Mouse (Mus musculus) heart, adult 18-20 months (tissue): Measurements from ENCODE around the gene Slc25a21. TPM values are rescaled to one million over a fixed set of nuclear protein-coding genes. Genes with fewer than 3 reads are reported as not detected.

ENCODE experiments used
- DNase-seq, 2 experiments: peaks; one replicate each; pipeline ENCODE4 v3.0.0; 2021 to 2022; ENCODE audit warnings: mixed read lengths in 1 of 2
- total RNA-seq, 2 experiments: library from RNA; stranded (reverse); gene quantifications; 2 replicates each; pipeline ENCODE4 v1.2.3; 2021

The Slc25a21 gene
- total RNA-seq, 2 experiments from 2014 or later, result 0.64 to 0.67 TPM

DNA sequence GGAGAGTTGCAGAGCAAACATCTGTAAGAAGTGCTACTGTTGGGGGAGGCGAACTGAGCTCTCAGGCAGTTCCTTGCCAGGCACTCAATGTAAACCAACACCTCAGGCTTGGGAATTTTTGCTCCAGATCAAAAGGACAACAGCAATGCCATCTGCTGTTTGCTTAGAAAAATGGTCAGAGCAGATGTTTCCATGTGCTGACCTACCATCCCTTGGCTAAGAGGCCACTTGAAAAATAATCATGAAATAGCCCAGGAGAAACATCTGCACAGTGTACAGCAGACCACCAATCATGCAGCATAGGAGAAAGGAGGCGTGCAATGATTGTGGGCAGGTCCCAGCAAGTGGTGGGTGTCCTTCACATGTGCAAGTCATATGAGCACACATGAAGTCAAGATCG lies 180.9 kb downstream of the Slc25a21 start:
- DNase-seq, result no peak

DNA sequence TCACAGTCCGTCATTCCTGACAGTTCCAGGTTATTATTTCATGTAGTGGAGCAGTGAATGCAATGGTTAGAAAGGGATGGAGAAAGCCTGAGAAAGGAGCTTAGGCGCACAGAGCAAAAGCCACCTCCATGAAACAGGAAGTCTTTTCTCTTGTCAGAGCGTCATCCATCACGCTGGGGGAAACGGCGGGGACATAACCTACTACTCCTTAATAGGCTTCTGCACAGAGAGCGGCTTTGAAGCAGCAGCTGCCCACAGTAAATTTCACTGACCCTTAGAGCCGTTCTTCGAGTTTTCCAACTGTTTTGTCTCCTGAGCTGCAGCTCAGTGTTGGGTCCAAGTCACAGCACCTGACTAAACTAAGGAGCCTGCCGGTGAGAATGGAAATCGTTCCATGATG lies 188.3 kb downstream of the Slc25a21 start:
- DNase-seq, result no peak

- peak; percentile 5 to 75 for DNase-seq
Observed at GRCm38 (mm10) chr12:56986049-56986448, 211.2 kb downstream of the Slc25a21 start.

GRCm38 (mm10) chr12:56982066-56982626 lies 215.1 kb downstream of the Slc25a21 start:
- no peak for DNase-seq

- DNase-seq, result no peak
Observed at GRCm38 (mm10) chr12:56975256-56975655, 222.0 kb downstream of the Slc25a21 start.

DNA sequence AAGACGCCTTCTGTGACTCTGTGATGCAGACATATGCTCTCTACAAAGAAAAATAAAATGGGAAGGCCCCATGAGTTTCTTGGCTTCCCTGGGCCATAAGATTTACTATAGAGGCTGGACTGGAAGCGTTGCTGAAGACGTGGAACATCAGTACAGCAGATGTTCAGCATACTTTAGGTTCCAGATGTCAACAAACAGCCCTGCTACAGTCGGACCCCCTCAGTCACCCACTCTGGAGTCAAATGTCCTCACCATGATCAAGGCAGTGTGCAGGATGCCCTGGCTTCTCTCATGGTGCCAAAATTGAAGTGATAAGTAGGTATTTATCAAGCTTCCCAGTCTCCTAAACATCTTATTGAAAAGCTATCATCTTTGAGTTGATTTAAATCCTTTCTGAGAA lies 234.0 kb downstream of the Slc25a21 start:
- DNase-seq, result no peak

DNA sequence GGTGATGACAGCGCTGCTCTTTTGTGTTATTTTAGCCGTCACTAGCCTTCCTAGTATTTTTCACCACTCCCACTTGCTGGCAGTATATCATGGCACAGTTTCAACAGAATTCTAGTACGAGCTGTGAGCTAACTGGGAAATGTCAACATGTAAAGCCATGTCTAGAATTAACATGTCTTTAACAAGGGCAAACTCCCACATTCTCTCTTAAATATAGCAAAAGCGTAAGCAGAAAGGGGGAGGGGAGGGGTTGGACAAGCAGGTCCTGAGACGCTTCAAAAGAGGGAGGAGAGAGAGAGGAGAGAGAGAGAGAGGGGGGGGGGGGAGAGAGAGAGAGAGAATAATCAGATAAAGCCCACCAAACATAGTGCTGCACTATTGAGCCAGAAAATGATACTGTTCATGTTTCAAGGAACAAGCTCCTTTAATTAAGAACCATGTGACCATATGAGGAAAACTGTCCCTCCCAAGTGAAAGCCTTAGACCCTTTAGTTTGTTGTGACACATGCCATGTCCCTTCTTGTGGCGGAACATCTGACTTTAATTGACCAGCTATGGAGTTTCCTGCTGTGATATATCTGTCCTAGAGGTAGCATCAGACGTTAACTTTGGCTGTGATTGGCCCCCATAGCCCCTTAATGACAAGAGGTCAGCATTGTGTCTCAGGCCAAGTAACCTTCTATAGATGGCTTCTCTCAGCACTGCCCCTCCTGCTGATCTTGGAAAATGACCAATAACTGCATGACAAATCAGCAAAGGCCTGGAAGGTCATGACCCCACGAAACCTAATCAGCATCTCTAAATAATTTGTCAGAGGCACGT lies 237.8 kb downstream of the Slc25a21 start:
- DNase-seq, result peak in 1 of 2 experiments; percentile 5

DNA sequence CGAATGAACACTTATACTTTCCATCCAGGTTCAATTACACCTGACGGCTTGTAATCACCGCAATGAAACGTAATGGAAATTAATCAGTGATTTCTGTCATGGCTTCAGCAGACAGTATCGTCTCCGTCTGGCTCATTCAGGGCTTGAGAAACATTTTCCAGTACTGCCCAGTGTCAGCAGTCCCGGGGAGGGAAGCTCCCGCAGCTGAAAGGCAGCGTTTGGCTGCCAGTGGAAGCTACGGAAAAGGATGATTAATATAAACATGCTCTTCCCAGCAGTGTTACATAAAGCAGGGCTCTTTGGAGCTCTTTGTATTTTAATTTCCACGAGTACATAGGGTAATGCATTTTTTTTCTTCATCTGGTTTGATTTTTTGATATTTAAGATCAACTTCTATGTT lies 239.0 kb downstream of the Slc25a21 start:
- no peak for DNase-seq

DNA sequence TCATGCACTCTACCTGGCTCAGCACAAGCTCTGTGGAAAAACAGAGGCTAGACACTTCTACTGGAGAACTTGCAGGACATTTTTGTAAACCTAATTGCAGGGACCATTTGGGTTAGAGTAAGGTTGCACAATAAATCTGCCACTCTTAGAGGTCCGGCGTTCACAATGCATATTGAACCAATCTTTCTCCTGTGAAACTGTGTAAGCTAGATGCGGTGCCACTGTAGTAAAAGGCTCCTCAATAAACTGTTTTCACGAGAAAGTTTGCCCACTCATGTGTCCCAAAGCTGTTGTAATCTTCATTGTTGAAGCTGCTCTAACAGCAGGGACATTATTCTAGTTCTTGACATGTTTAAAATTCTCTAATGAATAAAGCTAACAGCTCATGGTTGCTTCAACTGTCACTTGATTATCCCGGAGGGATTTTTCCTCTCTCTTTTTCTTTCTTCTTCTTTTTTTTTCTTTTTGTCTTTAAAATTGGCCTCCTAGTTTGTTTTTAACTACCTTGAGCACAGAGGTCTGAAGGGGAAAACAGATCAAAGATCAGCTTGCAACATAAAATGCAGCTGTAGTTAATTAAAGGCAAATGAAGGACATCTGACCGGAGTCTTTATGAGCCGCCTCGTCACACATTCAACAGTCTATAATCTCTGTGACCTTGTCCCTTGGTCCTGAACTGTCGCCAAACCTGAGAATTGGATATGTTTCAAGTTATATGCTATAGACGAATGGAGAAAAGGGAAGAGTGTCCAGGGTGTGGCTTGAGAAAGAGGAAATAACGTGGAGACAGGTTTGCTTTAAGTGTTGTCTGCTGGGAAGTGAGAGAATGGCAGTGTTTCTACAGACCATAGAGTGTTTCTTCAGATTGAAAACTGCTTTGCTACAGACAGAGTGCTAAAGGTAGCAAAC lies 245.3 kb downstream of the Slc25a21 start:
- DNase-seq, result no peak

DNA sequence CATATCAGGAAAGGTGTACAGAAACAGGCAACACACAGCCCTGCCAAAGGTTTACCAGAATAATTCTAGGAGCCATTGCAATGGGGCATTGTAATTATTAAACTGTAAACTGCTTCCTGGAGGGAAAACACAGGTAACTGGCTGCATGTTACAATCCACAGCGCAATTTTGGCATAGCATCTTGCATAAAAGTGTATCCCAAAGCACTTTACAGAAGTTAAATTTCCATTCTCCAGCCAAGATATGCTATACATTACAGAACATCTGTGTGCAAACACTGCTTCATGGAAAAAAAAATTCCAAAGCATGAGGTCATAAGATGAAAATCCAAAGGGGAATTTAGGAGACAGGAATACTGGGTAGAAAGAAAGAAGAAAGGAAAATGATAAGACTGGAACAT lies 253.0 kb downstream of the Slc25a21 start:
- DNase-seq, result no peak

- no peak for DNase-seq
Observed at GRCm38 (mm10) chr12:56940861-56941260, 256.4 kb downstream of the Slc25a21 start.

DNA sequence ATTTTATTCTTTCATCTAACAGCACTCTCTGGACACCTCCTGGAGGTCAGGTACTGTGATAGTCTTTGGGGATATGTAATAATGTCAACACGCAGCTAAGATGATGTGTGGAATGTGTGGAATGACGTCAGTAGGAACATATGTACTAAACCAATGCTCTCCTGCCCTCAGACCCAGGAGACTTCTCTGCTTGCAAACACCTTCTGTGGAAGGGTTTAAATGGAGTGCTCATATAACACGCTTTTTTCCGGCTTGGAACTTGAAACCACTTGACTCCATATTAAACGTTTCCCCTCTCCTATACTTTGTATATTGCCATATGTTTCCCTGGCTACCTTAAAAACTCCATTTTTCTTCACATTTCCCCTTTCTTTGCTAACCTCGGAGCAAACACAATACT lies 279.1 kb downstream of the Slc25a21 start:
- DNase-seq, result no peak

GRCm38 (mm10) chr12:56906476-56906875 lies 290.8 kb downstream of the Slc25a21 start:
- no peak for DNase-seq

GRCm38 (mm10) chr12:56905652-56906305 lies 291.5 kb downstream of the Slc25a21 start:
- DNase-seq, result no peak

DNA sequence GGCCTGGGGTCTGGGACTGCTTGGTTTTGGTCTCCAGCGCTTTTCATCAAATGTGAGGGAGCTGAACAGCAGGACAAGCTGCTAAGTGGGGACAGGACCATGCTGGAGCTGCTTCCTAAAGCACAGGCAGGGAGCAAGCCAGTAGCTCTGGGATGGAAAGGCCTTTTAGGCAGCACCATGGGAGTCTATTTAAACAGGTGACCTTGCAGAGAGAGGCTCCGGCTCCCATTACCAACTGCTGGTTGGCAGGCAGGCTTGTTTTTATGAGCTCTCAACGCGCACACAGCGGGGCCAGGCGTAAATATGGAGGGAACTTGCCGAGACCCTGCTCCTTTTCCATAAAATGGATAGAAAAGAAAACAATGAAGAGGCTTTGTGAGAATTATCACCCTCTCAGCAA lies 292.1 kb downstream of the Slc25a21 start:
- no peak for DNase-seq

DNA sequence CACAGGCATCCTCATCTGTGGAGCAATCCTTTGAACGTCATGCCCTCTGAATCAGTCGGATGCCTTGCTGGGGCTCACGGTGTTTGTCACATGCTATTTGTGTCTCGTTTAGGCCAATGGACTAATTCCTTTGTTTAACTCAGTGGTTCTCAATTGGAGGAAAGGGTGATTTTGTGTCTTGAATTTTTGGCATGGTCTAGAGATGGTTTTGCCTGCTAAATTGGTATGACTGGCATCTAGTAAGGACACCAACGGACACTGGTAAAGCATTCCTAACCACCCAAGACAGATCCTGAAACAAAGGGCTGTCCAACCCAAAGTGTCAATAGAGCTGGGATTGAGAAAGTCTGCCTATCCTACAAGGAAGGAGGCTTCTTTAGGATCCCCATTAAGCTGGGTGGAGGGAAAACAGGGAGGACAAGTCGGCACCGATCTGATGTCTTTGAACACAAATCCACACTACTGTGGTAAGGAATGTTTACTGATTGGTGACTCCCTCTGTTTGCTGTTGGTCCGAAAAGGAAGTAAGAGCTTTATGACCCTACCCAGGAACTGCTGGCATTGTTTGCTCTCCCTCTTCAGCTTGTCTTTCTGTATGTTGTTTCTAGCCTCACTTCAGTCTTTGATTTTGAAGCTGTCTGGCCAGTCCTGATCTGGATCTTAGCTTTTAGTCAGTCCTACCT lies 294.4 kb downstream of the Slc25a21 start:
- no peak for DNase-seq

DNA sequence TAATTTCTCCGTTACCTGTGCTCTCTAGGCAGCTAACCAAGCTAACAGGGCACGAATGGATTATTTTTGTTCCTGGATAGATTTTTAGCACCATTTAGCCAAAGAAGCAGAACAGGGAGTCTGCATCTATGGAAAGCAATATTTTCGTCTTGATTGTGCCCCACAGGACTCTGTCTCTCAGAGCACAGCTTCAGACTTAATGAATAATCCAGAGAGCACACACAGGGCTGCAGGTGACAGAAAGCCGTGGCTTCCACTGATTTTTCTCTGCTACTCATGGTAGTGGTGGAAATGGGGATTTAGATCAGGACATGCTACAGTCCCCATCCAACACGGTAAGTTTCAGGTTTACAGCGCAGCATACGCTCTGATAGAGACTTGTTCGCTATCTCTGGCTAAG lies 299.3 kb downstream of the Slc25a21 start:
- DNase-seq, result no peak

- DNase-seq, result no peak
Observed at GRCm38 (mm10) chr12:56897221-56897937, 299.9 kb downstream of the Slc25a21 start.

DNA sequence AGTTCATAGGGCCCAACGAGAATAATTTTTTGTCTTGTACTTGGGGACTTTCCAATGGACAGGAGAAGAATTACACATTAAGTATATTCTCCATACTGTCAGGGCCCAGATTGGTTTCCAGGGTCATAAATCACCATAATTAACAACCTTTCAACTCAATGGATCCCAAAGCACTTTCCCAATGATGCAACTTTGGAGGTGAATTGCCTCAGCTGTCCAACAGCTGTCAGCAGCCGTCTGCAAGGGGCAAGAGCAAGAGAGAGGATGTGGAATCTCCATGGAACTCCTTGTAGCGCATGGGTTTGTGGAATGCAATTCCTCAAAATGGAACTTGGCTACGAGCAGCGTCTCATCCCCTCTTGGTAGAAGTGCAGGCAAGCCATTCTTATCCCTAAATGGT lies 302.3 kb downstream of the Slc25a21 start:
- no peak for DNase-seq

GRCm38 (mm10) chr12:56890891-56891726 lies 306.2 kb downstream of the Slc25a21 start:
- no peak for DNase-seq
